Mouse (Mus musculus): Measurements from ENCODE around the gene Mat2a. TPM values are rescaled to one million over a fixed set of nuclear protein-coding genes. Genes with fewer than 3 reads are reported as not detected.
"Not testable (repeated sequence)": the region's sequence is repeated elsewhere in the genome, so short reads cannot be mapped to it uniquely, and the experiment has no call there.

The Mat2a gene
- 274 and 357 TPM in 2 replicates for polyA plus RNA-seq (2012; rRNA removed)

DNA sequence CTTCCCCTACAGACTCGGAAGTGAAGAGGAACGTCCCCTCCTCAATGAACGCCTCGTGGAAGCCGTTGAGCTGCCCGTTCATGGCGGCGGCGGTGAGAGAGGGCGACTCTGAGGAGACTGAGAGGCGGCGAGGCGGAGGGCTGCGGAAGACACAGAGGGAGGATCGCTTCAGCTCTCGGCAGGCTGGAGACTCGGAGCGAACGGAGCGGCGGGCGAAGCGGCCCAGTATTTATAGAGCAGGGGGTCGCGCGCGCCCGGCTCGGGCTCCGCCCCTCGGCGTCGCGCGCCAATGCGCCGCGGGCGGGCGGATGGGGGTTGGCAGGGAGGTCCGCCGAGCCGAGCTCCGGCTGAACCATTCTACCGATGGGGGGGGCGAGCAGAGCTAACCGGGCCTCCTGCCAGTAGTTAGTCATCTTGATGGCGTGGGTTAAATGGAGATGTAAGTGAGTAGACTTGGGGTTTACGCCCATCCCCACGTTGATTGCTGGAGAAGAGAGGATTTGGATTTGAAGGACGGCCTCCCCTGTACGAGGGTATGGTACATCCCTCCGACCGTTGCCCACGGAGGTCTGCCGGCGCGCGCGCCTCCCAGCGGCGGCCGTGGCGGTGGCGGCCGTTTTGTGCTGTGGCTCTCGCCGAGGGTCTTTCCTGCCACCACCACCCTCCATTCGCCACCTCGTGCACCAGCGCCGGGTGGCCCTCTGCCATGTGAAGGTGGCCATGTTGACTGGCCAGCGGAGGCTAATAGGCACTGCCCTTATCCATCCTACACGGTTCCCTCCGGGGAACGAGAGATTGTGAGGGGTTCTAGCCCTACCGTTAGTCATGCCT is at the start of gene Mat2a:
Mat2a (minus strand) TSS at position 204 of the 831 bp plus-strand sequence.
- TF ChIP-seq CTCF (IDR thresholded peaks at IDR 0.05; ENCODE audit: borderline replicate concordance, extremely low read depth, insufficient read depth, insufficient read length), result peak; percentile 66
- peak; percentile 95 for TF ChIP-seq POLR2A (IDR thresholded peaks at IDR 0.05; ENCODE audit: borderline replicate concordance, extremely low read depth, insufficient read depth, insufficient read length, poor library complexity, severe bottlenecking)
- peak; percentile 99 for DNase-seq (ENCODE audit: low read depth)

GRCm38 (mm10) chr6:72488850-72489249 is 49.5 kb upstream of the Mat2a start:
- no peak for DNase-seq (ENCODE audit: low read depth)
- TF ChIP-seq POLR2A (IDR thresholded peaks at IDR 0.05; ENCODE audit: borderline replicate concordance, extremely low read depth, insufficient read depth, insufficient read length, poor library complexity, severe bottlenecking), result no peak
- TF ChIP-seq CTCF (IDR thresholded peaks at IDR 0.05; ENCODE audit: borderline replicate concordance, extremely low read depth, insufficient read depth, insufficient read length), result no peak

DNA sequence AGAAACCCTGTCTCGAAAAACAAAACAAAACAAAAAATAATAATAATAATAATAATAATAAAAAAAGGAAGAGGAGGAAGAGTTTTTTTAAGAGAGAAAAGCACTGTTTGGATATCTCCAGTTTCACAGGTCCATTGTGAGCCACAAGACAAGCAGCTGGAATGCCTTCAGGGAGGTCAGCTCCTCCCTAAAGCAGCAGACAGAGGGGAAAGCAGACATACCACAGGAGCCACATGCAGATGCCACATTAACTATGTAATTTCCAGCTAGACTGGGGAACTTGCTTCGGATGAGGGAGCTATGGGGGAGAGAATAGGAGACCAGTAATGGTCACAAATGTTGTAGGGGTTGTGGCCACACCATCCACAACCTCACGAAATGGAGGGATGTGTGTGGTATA is 47.9 kb upstream of the Mat2a start:
- TF ChIP-seq POLR2A (IDR thresholded peaks at IDR 0.05; ENCODE audit: borderline replicate concordance, extremely low read depth, insufficient read depth, insufficient read length, poor library complexity, severe bottlenecking) (no peak), CTCF (IDR thresholded peaks at IDR 0.05; ENCODE audit: borderline replicate concordance, extremely low read depth, insufficient read depth, insufficient read length) (no peak)
- no peak for DNase-seq (ENCODE audit: low read depth)

- no peak for DNase-seq (ENCODE audit: low read depth)
- TF ChIP-seq POLR2A (IDR thresholded peaks at IDR 0.05; ENCODE audit: borderline replicate concordance, extremely low read depth, insufficient read depth, insufficient read length, poor library complexity, severe bottlenecking) (no peak), CTCF (IDR thresholded peaks at IDR 0.05; ENCODE audit: borderline replicate concordance, extremely low read depth, insufficient read depth, insufficient read length) (no peak)
Measured at GRCm38 (mm10) chr6:72486307-72486706, 46.9 kb upstream of the Mat2a start.

DNA sequence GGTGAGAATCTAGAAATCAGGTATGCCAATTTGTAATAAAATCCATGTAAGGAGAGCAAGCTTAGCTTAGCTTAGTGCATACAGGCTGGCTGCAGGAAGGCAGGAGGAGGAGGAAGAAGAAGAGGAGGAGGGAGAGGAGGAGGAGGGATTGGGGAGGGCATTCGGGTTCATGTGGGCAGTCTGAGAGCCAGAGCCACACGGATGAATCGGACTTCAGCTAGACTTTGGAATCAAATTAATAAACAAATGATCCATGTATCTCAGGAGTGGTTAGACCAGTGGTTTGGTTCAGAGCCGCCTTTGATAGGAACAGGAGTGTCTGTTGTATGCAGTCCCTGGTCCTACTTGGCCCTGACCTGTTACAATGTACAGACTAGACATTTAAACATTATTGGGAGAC is 45.5 kb upstream of the Mat2a start:
- no peak for DNase-seq (ENCODE audit: low read depth)
- TF ChIP-seq CTCF (IDR thresholded peaks at IDR 0.05; ENCODE audit: borderline replicate concordance, extremely low read depth, insufficient read depth, insufficient read length) (no peak), POLR2A (IDR thresholded peaks at IDR 0.05; ENCODE audit: borderline replicate concordance, extremely low read depth, insufficient read depth, insufficient read length, poor library complexity, severe bottlenecking) (no peak)

GRCm38 (mm10) chr6:72482156-72482555 is 42.8 kb upstream of the Mat2a start:
- TF ChIP-seq CTCF (IDR thresholded peaks at IDR 0.05; ENCODE audit: borderline replicate concordance, extremely low read depth, insufficient read depth, insufficient read length) (no peak), POLR2A (IDR thresholded peaks at IDR 0.05; ENCODE audit: borderline replicate concordance, extremely low read depth, insufficient read depth, insufficient read length, poor library complexity, severe bottlenecking) (no peak)
- DNase-seq (ENCODE audit: low read depth), result no peak

DNA sequence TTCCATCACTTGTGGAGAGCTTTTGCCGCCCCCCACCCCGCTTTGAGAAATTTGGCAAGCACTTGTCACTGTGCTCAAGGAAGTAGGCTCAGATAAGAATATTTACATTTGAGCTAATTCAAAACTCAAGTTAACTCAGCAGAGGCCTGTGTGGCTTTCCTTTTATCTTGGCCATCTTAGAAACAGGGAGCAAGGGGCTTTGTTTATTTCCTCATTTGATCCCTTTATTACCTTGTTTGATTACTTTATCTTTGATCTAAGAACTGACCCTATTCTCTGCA is 41.0 kb upstream of the Mat2a start:
- DNase-seq (ENCODE audit: low read depth), result no peak
- TF ChIP-seq POLR2A (IDR thresholded peaks at IDR 0.05; ENCODE audit: borderline replicate concordance, extremely low read depth, insufficient read depth, insufficient read length, poor library complexity, severe bottlenecking) (no peak), CTCF (IDR thresholded peaks at IDR 0.05; ENCODE audit: borderline replicate concordance, extremely low read depth, insufficient read depth, insufficient read length) (no peak)

GRCm38 (mm10) chr6:72479645-72480421 is 40.5 kb upstream of the Mat2a start:
- TF ChIP-seq CTCF (IDR thresholded peaks at IDR 0.05; ENCODE audit: borderline replicate concordance, extremely low read depth, insufficient read depth, insufficient read length) (no peak), POLR2A (IDR thresholded peaks at IDR 0.05; ENCODE audit: borderline replicate concordance, extremely low read depth, insufficient read depth, insufficient read length, poor library complexity, severe bottlenecking) (no peak)
- no peak for DNase-seq (ENCODE audit: low read depth)

- DNase-seq (ENCODE audit: low read depth), result not testable (repeated sequence)
Measured at GRCm38 (mm10) chr6:72478691-72479090, 39.3 kb upstream of the Mat2a start.

GRCm38 (mm10) chr6:72477621-72478020 is 38.3 kb upstream of the Mat2a start:
- TF ChIP-seq POLR2A (IDR thresholded peaks at IDR 0.05; ENCODE audit: borderline replicate concordance, extremely low read depth, insufficient read depth, insufficient read length, poor library complexity, severe bottlenecking), result no peak
- no peak for TF ChIP-seq CTCF (IDR thresholded peaks at IDR 0.05; ENCODE audit: borderline replicate concordance, extremely low read depth, insufficient read depth, insufficient read length)
- DNase-seq (ENCODE audit: low read depth), result no peak

GRCm38 (mm10) chr6:72476836-72477235 is 37.5 kb upstream of the Mat2a start:
- TF ChIP-seq CTCF (IDR thresholded peaks at IDR 0.05; ENCODE audit: borderline replicate concordance, extremely low read depth, insufficient read depth, insufficient read length), result no peak
- no peak for TF ChIP-seq POLR2A (IDR thresholded peaks at IDR 0.05; ENCODE audit: borderline replicate concordance, extremely low read depth, insufficient read depth, insufficient read length, poor library complexity, severe bottlenecking)
- no peak for DNase-seq (ENCODE audit: low read depth)

All from brain, embryonic 14.5 days (tissue).